Mouse (Mus musculus) small intestine, adult 2 months (tissue): ENCODE measurements at regions not wholly inside any gene's neighbourhood (a gene's known extent, or its start where the extent isn't known, plus 50 kb on each side); places are given as distances from the start of the nearest gene placed in this dataset.

Experiments
- CTCF ChIP-seq: fragments of 200-500 bp; IDR thresholded peaks from 2 replicates; pipeline ENCODE4 v1.5.1; 2012; ENCODE audit warnings: low read depth, mild to moderate bottlenecking, control low read depth, inconsistent platforms, low read length, moderate library complexity, mixed read lengths; ENCODE audit not compliant: insufficient replicate concordance, insufficient read length; ENCODE audit errors: extremely low read depth
- POLR2A ChIP-seq: fragments of 200-500 bp; IDR thresholded peaks from 2 replicates; pipeline ENCODE4 v1.6.1; 2012; ENCODE audit warnings: low read depth, mild to moderate bottlenecking, control low read depth, inconsistent platforms, low read length, moderate library complexity

- TF ChIP-seq CTCF = no peak
- TF ChIP-seq POLR2A = no peak
Observed at GRCm38 (mm10) chr2:172643860-172644259, 94.5 kb downstream of the Tfap2c start.
